Mouse (Mus musculus) midbrain, embryonic 11.5 days (tissue): ENCODE data around the gene Lrpprc. TPM values are rescaled to one million over a fixed set of nuclear protein-coding genes. Genes with fewer than 3 reads are reported as not detected.

ENCODE experiments used
- ATAC-seq: fragments of 200-750 bp; cut with Nextera tagmentation; 2 replicates; pipeline ENCODE4 v1.8.0; 2017; ENCODE audit warnings: moderate TSS enrichment, moderate library complexity; ENCODE audit not compliant: low FRiP score
- DNase-seq: peaks from one replicate; pipeline ENCODE4 v3.0.0; 2015; ENCODE audit warnings: low spot score; ENCODE audit errors: missing footprints
- H3K27ac ChIP-seq: fragments of 300-500 bp; sonication (generic); 2 replicates; pipeline ENCODE4 v1.5.1; 2014; ENCODE audit warnings: low read depth, low read length
- H3K27me3 ChIP-seq: fragments of 300-500 bp; sonication (generic); 2 replicates; pipeline ENCODE4 v1.6.1; 2014; ENCODE audit warnings: mild to moderate bottlenecking, low read length, moderate library complexity, mixed read lengths; ENCODE audit not compliant: control insufficient read depth, insufficient read depth
- H3K36me3 ChIP-seq: fragments of 300-500 bp; sonication (generic); 2 replicates; pipeline ENCODE4 v1.6.1; 2014; ENCODE audit warnings: mild to moderate bottlenecking, low read length, moderate library complexity, mixed read lengths; ENCODE audit not compliant: control insufficient read depth, insufficient read depth
- H3K4me1 ChIP-seq: fragments of 300-500 bp; sonication (generic); 2 replicates; pipeline ENCODE4 v1.6.1; 2014; ENCODE audit warnings: low read length; ENCODE audit not compliant: control insufficient read depth, insufficient read depth
- H3K4me2 ChIP-seq: fragments of 300-500 bp; sonication (generic); 2 replicates; pipeline ENCODE4 v1.6.1; 2014; ENCODE audit warnings: mild to moderate bottlenecking, moderate library complexity
- H3K4me3 ChIP-seq: fragments of 300-500 bp; sonication (generic); 2 replicates; pipeline ENCODE4 v1.5.1; 2014; ENCODE audit warnings: low read depth, low read length
- H3K9ac ChIP-seq: fragments of 300-500 bp; sonication (generic); 2 replicates; pipeline ENCODE4 v1.6.1; 2014; ENCODE audit warnings: low read length
- H3K9me3 ChIP-seq: fragments of 300-500 bp; sonication (generic); 2 replicates; pipeline ENCODE4 v1.6.1; 2016; ENCODE audit warnings: low read length; ENCODE audit not compliant: control insufficient read depth
- WGBS: fragments of 180-500 bp; shearing (Covaris S2); extraction: QIAGEN DNeasy Blood & Tissue Kit; methylation state at CpG from one replicate; pipeline ENCODE4 v1.1.7; 2014; 5-methylcytosine and 5-hydroxymethylcytosine counted together
- polyA plus RNA-seq: library from polyadenylated mRNA; unstranded; fragments of >200 nt; fragmentation: Nextera tagmentation; extraction: Ambion mirVana; gene quantifications from 2 replicates; pipeline ENCODE4 v1.2.1, GENCODE M21; 2014

The Lrpprc gene
- polyA plus RNA-seq, 1 experiment from 2014 or later, result 53.9 TPM

DNA sequence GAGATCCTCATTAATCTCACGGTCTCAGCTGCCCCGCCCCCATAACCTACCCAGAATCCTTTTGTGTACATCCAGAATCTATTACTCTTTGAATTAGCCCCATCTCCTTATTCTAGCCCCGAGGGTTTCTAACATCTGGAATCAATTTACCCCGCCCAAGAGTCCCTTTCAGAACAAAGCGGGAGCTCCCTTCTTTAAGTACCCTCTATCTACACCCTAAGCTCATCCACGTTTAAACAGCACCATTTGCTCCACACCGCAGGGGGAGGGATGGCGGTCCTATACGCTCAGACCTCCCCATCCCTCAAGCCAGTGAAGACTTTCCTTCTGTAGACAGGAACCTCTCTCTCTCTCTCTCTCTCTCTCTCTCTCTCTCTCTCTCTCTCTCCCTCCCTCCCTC is 53.9 kb downstream of the Lrpprc start:
- H3K9me3 ChIP-seq, result no peaks in the 10 kb centered on the region
- no peaks in the 10 kb centered on the region for H3K4me1 ChIP-seq
- no peak overlapping the region for H3K9ac ChIP-seq
- no peak overlapping the region for H3K4me3 ChIP-seq
- ATAC-seq (no peak), DNase-seq (peak; percentile 53)
- no peak overlapping the region for H3K4me2 ChIP-seq
- 80% methylated on average over 9 of the region's 9 CpGs for WGBS
- H3K36me3 ChIP-seq, result no peaks in the 10 kb centered on the region
- no peaks in the 10 kb centered on the region for H3K27me3 ChIP-seq
- H3K27ac ChIP-seq, result no peak overlapping the region

DNA sequence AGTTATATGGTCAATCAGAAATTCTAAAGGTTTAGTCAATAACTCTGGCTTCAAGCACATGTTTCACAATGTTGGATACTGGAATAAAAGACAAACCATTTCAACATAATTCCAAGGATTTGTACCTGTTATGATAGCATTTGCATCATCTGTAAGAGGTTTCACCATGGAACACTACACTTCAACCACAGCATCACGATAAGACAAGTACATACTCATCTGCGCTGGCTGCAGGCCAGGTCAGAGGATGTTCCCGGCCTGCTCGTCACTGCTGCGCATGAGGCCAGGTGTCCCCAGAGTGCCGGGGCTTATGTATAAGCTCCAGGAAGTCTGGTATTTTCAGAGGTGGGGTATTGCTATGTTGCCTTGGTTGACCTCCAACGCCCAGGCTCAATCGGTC is 58.0 kb downstream of the Lrpprc start:
- DNase-seq (peak; percentile 14), ATAC-seq (no peak)
- Histone ChIP-seq H3K27me3 (no peaks in the 10 kb centered on the region), H3K27ac (no peak overlapping the region), H3K9me3 (no peaks in the 10 kb centered on the region), H3K4me2 (no peak overlapping the region), H3K36me3 (peaks cover 7% of the 10 kb centered on the region; the same call in 1 of the 2 replicates), H3K4me3 (no peak overlapping the region), H3K9ac (no peak overlapping the region), H3K4me1 (no peaks in the 10 kb centered on the region)
- 93% methylated on average over 8 of the region's 8 CpGs for WGBS

DNA sequence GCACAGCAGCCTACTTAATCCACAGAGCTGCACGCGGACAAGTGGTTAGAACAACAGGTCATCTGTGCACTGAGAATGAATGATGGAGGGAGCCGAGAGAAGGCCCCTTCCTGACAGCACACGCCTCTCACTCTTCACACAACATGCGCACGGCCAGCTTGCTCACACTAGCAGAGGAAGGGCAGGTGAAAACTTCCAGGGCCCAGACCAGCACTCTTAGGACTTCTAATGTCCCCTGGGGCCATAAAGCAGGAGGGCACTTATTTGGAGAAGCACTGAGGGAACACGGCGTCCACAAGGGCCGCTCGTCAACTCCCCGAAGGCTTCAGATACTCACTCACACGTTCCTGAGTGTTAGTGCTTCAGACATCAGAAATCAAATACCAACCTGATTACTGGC is 59.2 kb downstream of the Lrpprc start:
- Histone ChIP-seq H3K27me3 (no peaks in the 10 kb centered on the region), H3K4me3 (no peak overlapping the region), H3K27ac (no peak overlapping the region), H3K4me2 (no peak overlapping the region), H3K9ac (no peak overlapping the region), H3K4me1 (no peaks in the 10 kb centered on the region), H3K36me3 (peaks cover 7% of the 10 kb centered on the region; the same call in 1 of the 2 replicates), H3K9me3 (no peaks in the 10 kb centered on the region)
- ATAC-seq (no peak), DNase-seq (peak; percentile 59)
- 93% methylated on average over 12 of the region's 12 CpGs for WGBS

DNA sequence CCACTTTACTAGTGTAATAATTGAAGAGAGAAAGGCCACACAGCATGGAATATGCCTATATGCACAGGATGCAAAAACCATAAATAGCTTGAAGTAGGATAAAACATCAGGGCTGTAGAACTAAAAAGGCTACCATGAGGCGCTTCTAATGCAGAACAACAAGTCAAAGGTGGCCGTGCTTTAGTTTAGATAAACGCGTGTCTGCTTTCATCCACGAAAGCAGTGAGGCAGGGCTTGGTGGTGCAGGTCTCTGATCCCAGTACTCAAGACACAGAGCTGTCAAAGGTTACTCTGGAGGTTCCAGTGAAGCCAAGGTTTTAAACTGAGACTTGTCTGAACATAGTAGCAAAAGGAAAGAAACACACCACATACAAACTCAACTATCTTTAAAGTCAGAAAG is 61.4 kb downstream of the Lrpprc start:
- Histone ChIP-seq H3K27ac (no peak overlapping the region), H3K9ac (no peak overlapping the region), H3K4me1 (no peaks in the 10 kb centered on the region), H3K36me3 (peaks cover 11% of the 10 kb centered on the region; the same call in 1 of the 2 replicates), H3K9me3 (no peaks in the 10 kb centered on the region), H3K4me2 (no peak overlapping the region), H3K4me3 (no peak overlapping the region), H3K27me3 (no peaks in the 10 kb centered on the region)
- WGBS, result 92% methylated on average over 5 of the region's 5 CpGs
- ATAC-seq, result no peak
- DNase-seq, result peak; percentile 80

DNA sequence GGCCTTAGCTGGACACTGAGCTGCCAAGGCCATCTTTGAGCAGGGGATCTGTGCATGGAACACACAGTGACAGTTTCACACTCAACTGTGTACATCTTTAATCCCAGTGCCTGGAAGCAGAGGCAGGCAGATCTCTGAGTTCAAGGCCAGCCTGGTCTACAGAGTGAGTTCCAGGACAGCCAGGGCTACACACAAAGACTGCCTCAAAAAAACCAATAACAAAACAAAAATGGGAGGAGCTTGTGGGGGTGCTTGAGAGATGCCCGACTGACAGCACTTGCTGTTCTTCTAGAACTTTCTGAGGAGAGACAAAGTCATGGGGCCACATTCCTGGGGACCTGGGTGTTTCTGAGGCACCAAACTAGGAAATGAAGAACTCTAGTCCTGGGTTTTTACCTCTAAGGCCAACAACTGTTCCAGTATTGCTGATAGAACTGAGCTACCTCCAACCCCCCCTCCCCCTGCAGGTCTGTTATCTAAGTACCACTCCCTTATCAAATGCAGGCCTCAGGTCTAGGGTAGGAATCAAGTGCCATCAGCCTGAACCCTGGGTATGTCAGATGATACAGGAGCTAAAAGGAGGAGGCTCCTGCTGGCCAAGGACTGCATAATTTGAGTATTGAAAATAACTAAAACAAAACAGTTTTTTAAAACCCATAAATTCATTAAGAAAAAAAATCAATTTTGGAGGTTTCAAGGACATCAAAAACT is 62.2 kb downstream of the Lrpprc start:
- WGBS, result 76% methylated on average over 1 of the region's 1 CpGs
- Histone ChIP-seq H3K27ac (no peak overlapping the region), H3K9ac (no peak overlapping the region), H3K36me3 (peaks cover 11% of the 10 kb centered on the region; the same call in 1 of the 2 replicates), H3K4me1 (no peaks in the 10 kb centered on the region), H3K27me3 (no peaks in the 10 kb centered on the region), H3K9me3 (no peaks in the 10 kb centered on the region), H3K4me2 (no peak overlapping the region), H3K4me3 (no peak overlapping the region)
- no peak for DNase-seq
- ATAC-seq, result no peak

DNA sequence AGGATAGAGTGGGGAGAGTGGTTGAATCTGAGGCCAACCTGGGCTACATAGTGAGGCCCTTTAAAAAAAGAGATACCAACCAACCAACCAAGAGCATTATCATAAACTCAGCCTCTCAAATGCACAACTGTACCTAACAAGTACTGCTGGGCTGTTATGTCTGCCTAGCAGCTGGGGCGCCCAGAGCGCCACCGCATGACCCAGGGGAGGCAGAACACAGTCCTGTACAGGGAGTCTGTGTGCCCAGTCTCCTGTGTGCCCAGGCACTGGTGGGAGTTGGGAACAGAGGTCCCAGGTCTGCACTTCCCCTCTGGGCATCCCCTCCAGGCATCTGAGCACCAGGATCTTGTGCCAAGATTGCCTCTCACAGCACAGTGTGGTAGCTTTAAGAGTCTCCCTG is 65.4 kb downstream of the Lrpprc start:
- H3K9me3 ChIP-seq, result no peaks in the 10 kb centered on the region
- no peak overlapping the region for H3K4me3 ChIP-seq
- peaks cover 8% of the 10 kb centered on the region; the same call in 1 of the 2 replicates for H3K36me3 ChIP-seq
- H3K27me3 ChIP-seq, result no peaks in the 10 kb centered on the region
- no peak for ATAC-seq
- DNase-seq, result peak; percentile 28
- H3K9ac ChIP-seq, result no peak overlapping the region
- WGBS, result 98% methylated on average over 3 of the region's 3 CpGs
- no peaks in the 10 kb centered on the region for H3K4me1 ChIP-seq
- no peak overlapping the region for H3K27ac ChIP-seq
- H3K4me2 ChIP-seq, result no peak overlapping the region

DNA sequence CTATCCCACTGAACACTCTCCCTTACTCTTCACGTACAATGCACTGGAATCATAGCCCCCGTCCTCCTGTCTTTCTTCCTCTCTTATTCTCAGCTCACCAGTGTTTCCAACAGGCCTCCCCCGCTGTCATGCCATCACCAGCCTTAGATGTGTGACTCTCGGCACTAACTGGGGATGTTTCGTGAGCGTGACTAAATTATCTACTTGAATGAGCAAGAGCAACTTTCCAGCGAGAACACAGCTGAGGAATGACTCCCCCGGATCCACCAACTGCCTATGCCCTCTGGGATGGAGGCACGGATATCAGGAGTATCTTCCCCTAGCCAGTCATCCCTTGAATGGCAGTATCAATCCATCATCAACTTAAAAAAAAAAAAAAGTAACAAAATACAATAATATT is 66.6 kb downstream of the Lrpprc start:
- H3K36me3 ChIP-seq, result peaks cover 8% of the 10 kb centered on the region; the same call in 1 of the 2 replicates
- no peak overlapping the region for H3K9ac ChIP-seq
- no peak overlapping the region for H3K4me3 ChIP-seq
- WGBS, result 70% methylated on average over 9 of the region's 9 CpGs
- H3K4me2 ChIP-seq, result no peak overlapping the region
- DNase-seq, result no peak
- no peaks in the 10 kb centered on the region for H3K9me3 ChIP-seq
- H3K4me1 ChIP-seq, result no peaks in the 10 kb centered on the region
- H3K27ac ChIP-seq, result no peak overlapping the region
- no peaks in the 10 kb centered on the region for H3K27me3 ChIP-seq
- no peak for ATAC-seq

DNA sequence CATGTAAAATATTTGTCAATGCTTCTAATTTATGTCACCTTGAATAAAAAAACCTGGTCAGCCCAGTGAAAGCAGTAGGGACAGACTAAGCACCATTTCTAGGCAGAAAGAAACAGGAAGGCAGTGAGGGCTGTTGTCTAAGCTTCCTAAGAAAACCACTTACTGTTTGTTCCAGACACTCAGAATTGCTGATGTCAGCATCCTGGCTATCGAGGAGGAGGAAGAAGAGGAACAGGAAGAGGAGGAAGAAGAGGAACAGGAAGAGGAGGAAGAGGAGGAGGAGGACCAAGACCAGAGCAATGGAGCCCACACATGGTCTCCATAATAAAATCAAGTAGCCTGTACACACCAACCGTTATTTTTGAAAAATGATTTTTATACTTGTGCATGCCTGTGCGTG is 71.5 kb downstream of the Lrpprc start:
- no peak overlapping the region for H3K9ac ChIP-seq
- no peak for ATAC-seq
- H3K27me3 ChIP-seq, result no peaks in the 10 kb centered on the region
- 91% methylated on average over 3 of the region's 3 CpGs for WGBS
- no peak for DNase-seq
- H3K27ac ChIP-seq, result no peak overlapping the region
- no peak overlapping the region for H3K4me3 ChIP-seq
- peaks cover 4% of the 10 kb centered on the region; the same call in 1 of the 2 replicates for H3K36me3 ChIP-seq
- H3K9me3 ChIP-seq, result no peaks in the 10 kb centered on the region
- H3K4me2 ChIP-seq, result no peak overlapping the region
- H3K4me1 ChIP-seq, result no peaks in the 10 kb centered on the region; the same call in 1 of the 2 replicates

DNA sequence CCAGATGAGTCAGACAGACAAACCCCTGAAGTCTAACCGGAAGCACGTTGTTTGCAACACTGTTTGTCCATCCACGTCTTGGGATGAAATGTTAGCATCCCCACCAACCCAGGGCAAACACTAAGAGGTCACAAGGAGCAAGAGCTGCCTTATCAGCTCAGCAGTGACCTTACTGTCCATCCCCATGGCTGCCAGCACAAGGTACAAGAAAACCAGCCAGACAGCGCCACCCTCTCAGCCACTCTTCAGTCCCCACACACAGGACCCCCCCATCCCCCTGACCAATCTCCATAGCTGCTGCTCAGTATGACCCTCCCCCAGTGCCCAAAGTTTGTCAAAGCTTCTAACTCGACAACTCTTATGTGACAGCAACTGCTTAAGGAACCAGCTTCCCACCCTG is 73.2 kb downstream of the Lrpprc start:
- H3K36me3 ChIP-seq, result peaks cover 4% of the 10 kb centered on the region; the same call in 1 of the 2 replicates
- no peaks in the 10 kb centered on the region for H3K27me3 ChIP-seq
- WGBS, result 82% methylated on average over 5 of the region's 5 CpGs
- H3K4me2 ChIP-seq, result no peak overlapping the region
- no peak overlapping the region for H3K4me3 ChIP-seq
- H3K9ac ChIP-seq, result no peak overlapping the region
- no peaks in the 10 kb centered on the region for H3K9me3 ChIP-seq
- DNase-seq (no peak), ATAC-seq (no peak)
- H3K27ac ChIP-seq, result no peak overlapping the region
- peaks cover 2% of the 10 kb centered on the region; the same call in 1 of the 2 replicates for H3K4me1 ChIP-seq
